Mouse (Mus musculus) heart, embryonic 16.5 days (tissue): ENCODE results near the gene Zfp653. TPM values are rescaled to one million over a fixed set of nuclear protein-coding genes. Genes with fewer than 3 reads are reported as not detected.

ENCODE experiments used
- ATAC-seq: fragments of 200-750 bp; cut with Nextera tagmentation; replicated peaks from 2 replicates; pipeline ENCODE4 v1.8.0; 2017; ENCODE audit warnings: moderate number of reproducible peaks; ENCODE audit not compliant: insufficient read depth, low FRiP score; ENCODE audit errors: extremely low read depth
- H3K27ac ChIP-seq: fragments of 300-500 bp; sonication (generic); 2 replicates; pipeline ENCODE4 v1.5.1; 2014; ENCODE audit warnings: mild to moderate bottlenecking, low read length, control low read depth, moderate library complexity
- H3K27me3 ChIP-seq: fragments of 300-500 bp; sonication (generic); 2 replicates; pipeline ENCODE4 v1.6.1; 2014; ENCODE audit warnings: low read length, mixed read lengths; ENCODE audit not compliant: control insufficient read depth, insufficient read depth
- H3K36me3 ChIP-seq: fragments of 300-500 bp; sonication (generic); 2 replicates; pipeline ENCODE4 v1.6.1; 2014; ENCODE audit not compliant: control insufficient read depth, insufficient read depth
- H3K4me1 ChIP-seq: fragments of 300-500 bp; sonication (generic); 2 replicates; pipeline ENCODE4 v1.6.1; 2014; ENCODE audit warnings: low read length, mixed read lengths; ENCODE audit not compliant: control insufficient read depth, insufficient read depth
- H3K4me2 ChIP-seq: fragments of 300-500 bp; sonication (generic); 2 replicates; pipeline ENCODE4 v1.6.1; 2014; ENCODE audit warnings: low read depth, mild to moderate bottlenecking, control low read depth, low read length
- H3K4me3 ChIP-seq: fragments of 300-500 bp; sonication (generic); 2 replicates; pipeline ENCODE4 v1.5.1; 2014; ENCODE audit warnings: mild to moderate bottlenecking, control low read depth, low read length
- H3K9ac ChIP-seq: fragments of 300-500 bp; sonication (generic); 2 replicates; pipeline ENCODE4 v1.6.1; 2014; ENCODE audit warnings: low read length, control low read depth
- H3K9me3 ChIP-seq: fragments of 300-500 bp; sonication (generic); replicated peaks from 2 replicates; pipeline ENCODE4 v1.6.1; 2016; ENCODE audit warnings: low read length; ENCODE audit not compliant: control insufficient read depth
- WGBS: fragments of 180-500 bp; shearing (Covaris S2); extraction: QIAGEN DNeasy Blood & Tissue Kit; methylation state at CpG from one replicate; pipeline ENCODE4 v1.1.7; 2014; 5-methylcytosine and 5-hydroxymethylcytosine counted together
- polyA plus RNA-seq: library from polyadenylated mRNA; unstranded; fragments of >200 nt; fragmentation: Nextera tagmentation; extraction: Ambion mirVana; gene quantifications from 2 replicates; pipeline ENCODE4 v1.2.1, GENCODE M21; 2015

Gene Zfp653
- polyA plus RNA-seq, 1 experiment from 2014 or later = 10.7 TPM

- no peaks in the 10 kb centered on the region for H3K36me3 ChIP-seq
- ATAC-seq = peak; percentile 45; the same call in 1 of the 2 replicates
- peak within 1 kb of the TSS; percentile 56 for H3K4me2 ChIP-seq
- peak within 1 kb of the TSS; percentile 53 for H3K27ac ChIP-seq
- 3% methylated on average over 14 of the region's 14 CpGs for whole genome bisulfite sequencing
- H3K27me3 ChIP-seq = no peaks in the 10 kb centered on the region; the same call in 1 of the 2 replicates
- peaks cover 12% of the 10 kb centered on the region for H3K4me1 ChIP-seq
- peak within 1 kb of the TSS; percentile 37 for H3K4me3 ChIP-seq
- H3K9me3 ChIP-seq = no peaks in the 10 kb centered on the region
- peak within 1 kb of the TSS; percentile 55 for H3K9ac ChIP-seq
These were observed 28.0 kb upstream of the Zfp653 start, which contains the start of gene Cnn1 for GRCm38 (mm10) chr9:22098993-22099696. TSS of gene Cnn1 (plus strand) at chr9:22099216.

GRCm38 (mm10) chr9:22095854-22096307 is 24.7 kb upstream of the Zfp653 start:
- no peaks in the 10 kb centered on the region for H3K9me3 ChIP-seq
- no peaks in the 10 kb centered on the region for H3K36me3 ChIP-seq
- H3K9ac ChIP-seq = peak overlapping the region; percentile 77
- peaks cover 12% of the 10 kb centered on the region for H3K4me1 ChIP-seq
- ATAC-seq = peak; percentile 78
- H3K4me2 ChIP-seq = peak overlapping the region; percentile 81
- H3K27me3 ChIP-seq = no peaks in the 10 kb centered on the region; the same call in 1 of the 2 replicates
- H3K27ac ChIP-seq = peak overlapping the region; percentile 37
- H3K4me3 ChIP-seq = peak overlapping the region; percentile 54
- 1% methylated on average over 24 of the region's 24 CpGs for WGBS

GRCm38 (mm10) chr9:22092746-22093145 is 21.6 kb upstream of the Zfp653 start:
- ATAC-seq = no peak
- H3K27me3 ChIP-seq = no peaks in the 10 kb centered on the region
- H3K9ac ChIP-seq = no peak overlapping the region
- no peaks in the 10 kb centered on the region for H3K9me3 ChIP-seq
- H3K4me2 ChIP-seq = no peak overlapping the region
- 0 out of 2 replicates have a peak, but pooled peaks cover 4% of the 10 kb centered on the region for H3K4me1 ChIP-seq
- H3K4me3 ChIP-seq = no peak overlapping the region
- no peaks in the 10 kb centered on the region for H3K36me3 ChIP-seq
- 82% methylated on average over 6 of the region's 6 CpGs for WGBS
- no peak overlapping the region for H3K27ac ChIP-seq

GRCm38 (mm10) chr9:22089986-22090385 is 18.8 kb upstream of the Zfp653 start:
- Histone ChIP-seq H3K9ac (no peak overlapping the region), H3K4me1 (peaks cover 5% of the 10 kb centered on the region; the same call in 1 of the 2 replicates), H3K4me3 (no peak overlapping the region), H3K4me2 (no peak overlapping the region), H3K27ac (no peak overlapping the region), H3K9me3 (no peaks in the 10 kb centered on the region), H3K27me3 (no peaks in the 10 kb centered on the region), H3K36me3 (no peaks in the 10 kb centered on the region)
- 69% methylated on average over 7 of the region's 7 CpGs for WGBS
- ATAC-seq = no peak

GRCm38 (mm10) chr9:22089281-22089680 is 18.1 kb upstream of the Zfp653 start:
- Histone ChIP-seq H3K27ac (no peak overlapping the region), H3K4me3 (no peak overlapping the region), H3K4me2 (no peak overlapping the region), H3K9ac (no peak overlapping the region), H3K4me1 (peaks cover 7% of the 10 kb centered on the region), H3K36me3 (no peaks in the 10 kb centered on the region), H3K27me3 (no peaks in the 10 kb centered on the region), H3K9me3 (no peaks in the 10 kb centered on the region)
- no peak for ATAC-seq
- WGBS = 97% methylated on average over 7 of the region's 7 CpGs

GRCm38 (mm10) chr9:22087034-22087618 is 15.9 kb upstream of the Zfp653 start:
- Histone ChIP-seq H3K4me2 (no peak overlapping the region), H3K9ac (no peak overlapping the region), H3K4me1 (peaks cover 7% of the 10 kb centered on the region), H3K27me3 (no peaks in the 10 kb centered on the region), H3K9me3 (no peaks in the 10 kb centered on the region), H3K27ac (no peak overlapping the region), H3K4me3 (no peak overlapping the region), H3K36me3 (no peaks in the 10 kb centered on the region)
- no peak for ATAC-seq
- 78% methylated on average over 2 of the region's 2 CpGs for WGBS

- Histone ChIP-seq H3K4me1 (peaks cover 7% of the 10 kb centered on the region), H3K9me3 (no peaks in the 10 kb centered on the region), H3K27ac (peak overlapping the region; percentile 83), H3K36me3 (no peaks in the 10 kb centered on the region), H3K4me3 (peak overlapping the region; percentile 85), H3K4me2 (peak overlapping the region; percentile 78), H3K27me3 (no peaks in the 10 kb centered on the region), H3K9ac (peak overlapping the region; percentile 86)
- 73% methylated on average over 6 of the region's 6 CpGs for WGBS
- no peak for ATAC-seq
These were observed 14.8 kb upstream of the Zfp653 start for GRCm38 (mm10) chr9:22086012-22086411.

- Histone ChIP-seq H3K9me3 (no peaks in the 10 kb centered on the region), H3K4me2 (peak within 1 kb of the TSS; percentile 83), H3K9ac (peak within 1 kb of the TSS; percentile 86), H3K4me1 (peaks cover 7% of the 10 kb centered on the region), H3K27ac (peak within 1 kb of the TSS; percentile 83), H3K4me3 (peak within 1 kb of the TSS; percentile 85), H3K36me3 (no peaks in the 10 kb centered on the region), H3K27me3 (no peaks in the 10 kb centered on the region)
- WGBS = under 1% methylated on average over 48 of the region's 48 CpGs
- peak; percentile 99 for ATAC-seq
These were observed 14.1 kb upstream of the Zfp653 start, which contains the start of gene Ecsit for GRCm38 (mm10) chr9:22085022-22085834. TSS of gene Ecsit (minus strand) at chr9:22085438.
